Mouse (Mus musculus) small intestine, adult 2 months (tissue): ENCODE results near the gene Dclk2.

Source experiments
- CTCF ChIP-seq: fragments of 200-500 bp; IDR thresholded peaks from 2 replicates; pipeline ENCODE4 v1.5.1; 2012; ENCODE audit warnings: low read depth, mild to moderate bottlenecking, control low read depth, inconsistent platforms, low read length, moderate library complexity, mixed read lengths; ENCODE audit not compliant: insufficient replicate concordance, insufficient read length; ENCODE audit errors: extremely low read depth
- POLR2A ChIP-seq: fragments of 200-500 bp; IDR thresholded peaks from 2 replicates; pipeline ENCODE4 v1.6.1; 2012; ENCODE audit warnings: low read depth, mild to moderate bottlenecking, control low read depth, inconsistent platforms, low read length, moderate library complexity

DNA sequence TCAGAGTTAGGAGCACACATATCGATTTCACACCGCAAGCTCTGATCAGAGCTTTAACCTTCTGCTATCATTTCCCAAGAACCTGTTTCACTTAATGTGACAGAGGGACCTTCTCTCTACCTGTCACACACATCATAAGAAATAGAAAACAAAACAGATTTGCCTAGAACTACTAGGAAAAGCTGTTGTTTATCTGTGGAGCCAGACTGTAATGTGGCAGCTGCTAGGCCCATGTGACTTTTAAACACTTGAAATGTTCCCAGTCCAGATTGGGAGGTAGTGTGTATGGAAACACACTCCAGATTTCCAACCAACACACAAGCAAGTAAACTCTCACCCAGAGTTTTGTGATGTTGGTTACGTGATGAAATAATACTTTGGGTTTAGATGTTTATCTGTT lies 136.6 kb downstream of the Dclk2 start:
- TF ChIP-seq POLR2A (no peak), CTCF (no peak)
